Mouse (Mus musculus) brain, embryonic 14.5 days (tissue): ENCODE measurements around the gene Mfsd6l.

Experiments
- CTCF ChIP-seq: fragments of 200-500 bp; IDR thresholded peaks from 2 replicates; pipeline ENCODE4 v1.5.1; 2012; ENCODE audit warnings: inconsistent platforms, mild to moderate bottlenecking, moderate library complexity, borderline replicate concordance; ENCODE audit not compliant: insufficient read depth, insufficient read length; ENCODE audit errors: extremely low read depth
- POLR2A ChIP-seq: fragments of 200-500 bp; IDR thresholded peaks from 2 replicates; pipeline ENCODE4 v1.6.1; 2012; ENCODE audit warnings: mild to moderate bottlenecking, inconsistent platforms, borderline replicate concordance; ENCODE audit not compliant: poor library complexity, insufficient read depth, insufficient read length, severe bottlenecking; ENCODE audit errors: extremely low read depth

DNA sequence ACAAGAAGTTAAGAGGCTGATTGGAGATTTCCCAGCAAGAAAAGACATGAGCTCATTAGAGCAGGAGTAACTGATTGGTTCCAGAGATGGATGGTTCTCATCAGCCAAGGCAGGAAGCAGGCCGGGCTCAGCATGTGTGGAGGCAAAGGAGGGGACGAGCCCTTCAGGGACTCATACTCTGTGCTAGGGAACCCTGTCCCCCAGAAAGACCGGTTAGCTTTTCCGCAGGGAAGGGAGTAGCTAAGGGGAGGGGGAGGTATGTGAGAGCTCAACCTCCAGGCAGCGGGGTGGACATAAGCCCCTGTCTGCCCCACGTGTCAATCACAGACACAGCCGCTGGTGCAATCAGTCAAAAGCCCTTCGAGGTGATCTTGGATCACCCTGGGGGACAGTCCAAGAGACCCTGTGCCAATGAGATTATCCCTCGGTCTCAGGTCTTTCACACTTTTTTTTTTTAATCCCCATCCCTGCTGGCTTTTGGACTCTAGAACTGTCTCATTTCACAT, 45.6 kb downstream of the Mfsd6l start:
- no peak for TF ChIP-seq POLR2A
- no peak for TF ChIP-seq CTCF
